Mouse (Mus musculus): ENCODE measurements around the gene Pbld2.

DNA sequence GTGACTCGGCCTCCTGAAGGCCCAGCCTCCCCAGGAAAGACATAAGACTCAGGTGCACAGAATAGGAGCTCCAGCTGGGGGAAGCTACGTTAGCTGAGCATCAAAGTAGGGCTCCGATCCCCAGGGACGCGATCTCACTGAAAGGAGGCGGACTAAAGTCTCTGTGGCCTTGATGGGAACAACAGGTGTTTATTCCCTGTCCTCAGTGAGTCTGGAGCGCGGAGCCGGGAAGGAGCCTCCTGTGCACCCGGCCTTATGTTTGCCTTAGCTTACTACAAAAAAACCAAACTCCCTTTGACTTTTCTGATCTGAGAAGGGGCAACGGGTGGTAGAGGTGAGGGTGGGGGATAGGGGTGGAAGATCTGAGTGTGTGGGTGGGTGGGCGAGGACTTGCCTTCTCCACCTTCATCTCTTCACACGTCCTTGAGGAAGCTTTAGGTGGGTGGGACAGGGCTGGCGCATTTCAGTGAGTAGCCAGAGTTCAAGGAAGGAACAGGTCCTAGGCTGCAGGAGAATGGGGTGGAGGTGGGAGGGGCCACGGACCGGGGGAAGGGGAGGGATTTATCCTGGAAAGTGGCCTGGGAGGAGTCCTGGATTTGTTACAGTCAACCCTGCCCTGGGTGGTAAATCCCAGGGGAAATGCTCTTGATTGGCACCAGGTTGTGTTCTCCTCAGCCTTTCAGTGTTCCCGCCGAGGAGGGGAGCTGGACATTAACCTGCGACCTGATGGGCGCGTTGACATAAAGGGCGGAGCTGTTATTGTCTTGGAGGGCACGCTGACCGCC is 33.0 kb downstream of the Pbld2 start:
- TF ChIP-seq MAX (IDR thresholded peaks at IDR 0.05): no peak
- TF ChIP-seq CTCF (IDR thresholded peaks at IDR 0.05; ENCODE audit: control insufficient read depth, insufficient read depth, insufficient read length): no peak
- TF ChIP-seq USF1 (IDR thresholded peaks at IDR 0.05; ENCODE audit: low read depth): no peak
- TF ChIP-seq CEBPB (IDR thresholded peaks at IDR 0.05; ENCODE audit: low read depth): no peak
